Mouse (Mus musculus): ENCODE measurements around the gene Sept5. TPM values are rescaled to one million over a fixed set of nuclear protein-coding genes. Genes with fewer than 3 reads are reported as not detected.

Gene Sept5
- polyA plus RNA-seq, 1 experiment from 2014 or later, result 18.9 TPM

DNA sequence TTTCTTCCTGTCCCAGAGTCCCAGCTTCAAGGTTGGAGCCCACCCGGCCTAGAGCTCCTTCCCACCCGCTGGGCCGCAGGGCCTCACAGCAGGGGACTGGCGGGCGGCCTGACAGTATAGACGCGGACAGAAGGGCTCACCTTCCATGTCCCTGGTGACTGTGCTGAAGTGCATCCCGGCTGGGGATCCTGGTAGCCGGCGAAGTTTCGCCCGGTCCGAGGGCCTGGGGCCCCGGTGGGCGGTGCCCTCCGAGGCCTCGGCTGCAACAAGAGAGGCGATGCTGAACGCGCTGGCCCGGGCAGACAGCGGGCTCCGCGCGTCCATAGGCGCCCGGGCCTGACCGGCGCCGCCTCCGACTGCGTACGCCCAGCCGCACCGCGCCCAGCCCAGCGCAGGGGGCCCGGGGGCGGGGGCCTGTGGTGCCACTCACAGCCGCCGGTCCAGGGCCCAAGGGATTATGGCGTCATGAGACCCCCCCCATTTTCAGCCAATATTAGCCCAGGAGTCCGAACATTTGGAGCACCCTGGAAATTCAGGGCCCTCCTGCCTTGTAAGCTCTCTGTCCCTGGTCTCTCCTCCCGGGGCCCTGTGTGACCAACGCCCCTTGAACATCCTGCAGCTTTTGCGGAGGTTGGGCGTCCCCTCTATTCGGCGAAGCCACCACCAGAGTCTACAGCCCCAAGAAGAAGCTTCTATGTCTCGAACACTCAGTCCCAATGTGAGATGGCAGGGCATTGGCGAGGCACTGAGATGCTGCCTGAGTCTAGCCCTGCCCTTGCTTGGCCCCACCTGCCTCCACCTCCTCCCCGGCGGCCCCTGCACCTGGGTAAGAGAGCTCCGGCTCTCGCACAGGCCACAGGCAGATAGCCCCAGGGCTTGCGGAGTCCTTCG is 41.7 kb downstream of the Sept5 start:
- no peaks in the 10 kb centered on the region for H3K36me3 ChIP-seq (ENCODE audit: control insufficient read depth, insufficient read depth, low read length)
- H3K27ac ChIP-seq (ENCODE audit: low read length), result no peak overlapping the region
- peak overlapping the region; percentile 24 for H3K4me2 ChIP-seq (replicated peaks; ENCODE audit: low read depth, low read length)
- H3K4me1 ChIP-seq (ENCODE audit: control insufficient read depth, insufficient read depth, low read length), result peaks cover 17% of the 10 kb centered on the region; the same call in 1 of the 2 replicates
- H3K4me3 ChIP-seq (ENCODE audit: low read depth, low read length), result peak overlapping the region; percentile 24; the same call in 1 of the 2 replicates
- no peaks in the 10 kb centered on the region for H3K9me3 ChIP-seq (ENCODE audit: control insufficient read depth, low read depth, low read length)
- H3K27me3 ChIP-seq (ENCODE audit: control insufficient read depth, insufficient read depth, low read length), result peaks cover 71% of the 10 kb centered on the region
- H3K9ac ChIP-seq (replicated peaks; ENCODE audit: low read depth, low read length), result no peak overlapping the region
- ATAC-seq (ENCODE audit: insufficient number of reproducible peaks, insufficient read depth, low FRiP score, low read depth), result no peak; the same call in 1 of the 2 replicates
- 2% methylated on average over 57 of the region's 57 CpGs for WGBS

DNA sequence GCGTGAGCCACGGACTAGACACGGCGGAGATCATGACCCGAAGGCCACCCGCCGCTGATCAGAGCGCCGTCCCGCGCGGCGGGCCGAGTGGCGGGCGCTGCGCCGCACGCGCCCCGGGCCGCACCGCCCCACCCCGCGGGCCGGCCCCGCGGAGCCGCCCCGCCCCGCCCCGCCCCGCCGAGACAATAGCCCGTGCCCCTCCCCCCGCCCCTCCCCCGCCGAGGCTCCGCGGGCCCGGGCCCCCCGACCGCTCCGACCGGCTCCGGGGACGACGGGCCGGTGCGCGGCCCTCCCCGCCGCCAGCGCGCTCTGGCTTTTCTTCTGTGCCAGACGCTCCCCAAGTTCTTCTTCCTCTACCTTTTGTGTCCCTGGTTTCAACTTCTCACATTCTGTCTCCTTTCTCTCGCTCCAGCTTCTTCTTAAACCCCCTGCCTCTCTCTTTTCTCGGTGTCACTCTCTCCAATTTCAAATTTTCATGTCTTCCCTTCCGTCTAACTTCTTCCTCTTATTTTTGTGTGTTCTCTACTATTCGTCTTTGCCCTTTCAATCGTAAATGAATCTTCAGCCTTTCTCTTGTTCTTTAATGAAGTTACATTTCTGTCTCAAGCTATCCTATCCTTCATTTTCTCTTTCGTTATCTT is 42.7 kb downstream of the Sept5 start:
- Histone ChIP-seq H3K4me2 (replicated peaks; ENCODE audit: low read depth, low read length) (peak overlapping the region; percentile 71), H3K27me3 (ENCODE audit: control insufficient read depth, insufficient read depth, low read length) (peaks cover 81% of the 10 kb centered on the region), H3K27ac (ENCODE audit: low read length) (no peak overlapping the region), H3K36me3 (ENCODE audit: control insufficient read depth, insufficient read depth, low read length) (no peaks in the 10 kb centered on the region), H3K4me3 (ENCODE audit: low read depth, low read length) (peak overlapping the region; percentile 24), H3K9ac (replicated peaks; ENCODE audit: low read depth, low read length) (peak overlapping the region; percentile 26; the same call in 1 of the 2 replicates), H3K9me3 (ENCODE audit: control insufficient read depth, low read depth, low read length) (no peaks in the 10 kb centered on the region), H3K4me1 (ENCODE audit: control insufficient read depth, insufficient read depth, low read length) (peaks cover 23% of the 10 kb centered on the region; the same call in 1 of the 2 replicates)
- 2% methylated on average over 35 of the region's 62 CpGs for WGBS
- no peak for ATAC-seq (ENCODE audit: insufficient number of reproducible peaks, insufficient read depth, low FRiP score, low read depth)

DNA sequence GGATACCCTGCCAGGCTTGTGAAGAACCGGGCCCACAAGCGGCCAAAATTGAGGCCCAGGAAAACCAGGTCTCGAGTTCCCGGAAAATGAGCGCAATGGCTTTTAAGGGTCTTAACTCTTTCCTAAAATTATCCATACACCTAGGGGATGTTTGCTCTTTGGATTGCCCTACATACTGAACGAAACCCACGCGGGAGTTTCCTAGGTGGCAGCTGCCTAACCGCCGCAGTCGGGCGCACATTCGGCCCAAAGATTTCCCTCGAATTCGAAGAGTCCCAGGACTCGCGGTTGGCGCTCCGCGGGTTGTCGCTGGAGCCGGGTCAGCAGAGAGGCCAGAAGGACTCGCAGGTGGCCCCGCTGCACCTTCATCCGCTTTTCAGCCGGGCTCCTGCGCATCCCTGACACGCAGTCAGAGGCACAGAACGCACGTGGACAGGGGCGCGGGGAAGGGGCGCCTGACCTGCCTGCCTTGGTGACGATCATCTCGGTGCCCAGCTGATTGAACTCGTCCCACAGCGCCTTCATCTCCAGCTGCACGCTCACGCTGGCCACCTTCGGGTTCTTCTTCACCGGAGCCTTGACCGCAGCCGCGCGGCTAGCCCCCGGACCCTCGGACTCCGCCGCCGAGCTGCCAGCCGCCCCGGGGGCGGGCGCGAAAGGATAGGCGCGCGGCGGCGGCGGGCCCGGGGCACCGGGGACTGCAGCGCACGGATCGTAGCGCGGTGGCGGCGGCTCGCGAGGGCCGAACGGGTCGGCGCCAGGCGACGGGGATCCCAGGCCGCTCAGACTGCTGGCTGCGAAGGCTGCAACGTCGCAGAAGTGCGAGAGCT is 43.5 kb downstream of the Sept5 start:
- Histone ChIP-seq H3K4me3 (ENCODE audit: low read depth, low read length) (peak overlapping the region; percentile 24), H3K9ac (replicated peaks; ENCODE audit: low read depth, low read length) (peak overlapping the region; percentile 26; the same call in 1 of the 2 replicates), H3K27me3 (ENCODE audit: control insufficient read depth, insufficient read depth, low read length) (peaks cover 84% of the 10 kb centered on the region), H3K4me1 (ENCODE audit: control insufficient read depth, insufficient read depth, low read length) (peaks cover 22% of the 10 kb centered on the region; the same call in 1 of the 2 replicates), H3K36me3 (ENCODE audit: control insufficient read depth, insufficient read depth, low read length) (no peaks in the 10 kb centered on the region), H3K27ac (ENCODE audit: low read length) (no peak overlapping the region), H3K9me3 (ENCODE audit: control insufficient read depth, low read depth, low read length) (no peaks in the 10 kb centered on the region), H3K4me2 (replicated peaks; ENCODE audit: low read depth, low read length) (peak overlapping the region; percentile 71)
- 4% methylated on average over 73 of the region's 83 CpGs for WGBS
- no peak for ATAC-seq (ENCODE audit: insufficient number of reproducible peaks, insufficient read depth, low FRiP score, low read depth)

DNA sequence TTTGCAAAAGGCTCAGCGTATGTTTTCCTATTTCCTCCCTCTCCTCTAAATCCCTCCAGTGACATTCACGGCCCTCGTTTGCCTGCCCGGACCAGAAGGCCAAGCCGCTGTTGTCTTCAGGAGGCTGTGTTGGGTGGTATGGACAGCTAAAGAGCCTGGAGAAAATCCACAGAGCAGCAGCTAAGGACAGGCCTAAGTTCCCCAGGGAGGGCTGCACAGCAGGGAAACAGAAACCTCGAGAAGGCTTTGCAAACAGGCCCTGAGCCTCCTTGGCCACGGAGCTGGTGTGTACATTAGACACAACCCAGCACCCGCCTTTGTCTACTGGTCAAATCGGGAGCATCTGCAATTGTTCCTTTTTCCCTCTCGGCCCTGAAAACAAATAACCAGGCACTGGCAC is 44.1 kb downstream of the Sept5 start:
- Histone ChIP-seq H3K9ac (replicated peaks; ENCODE audit: low read depth, low read length) (no peak overlapping the region), H3K27me3 (ENCODE audit: control insufficient read depth, insufficient read depth, low read length) (peaks cover 84% of the 10 kb centered on the region), H3K27ac (ENCODE audit: low read length) (no peak overlapping the region)

DNA sequence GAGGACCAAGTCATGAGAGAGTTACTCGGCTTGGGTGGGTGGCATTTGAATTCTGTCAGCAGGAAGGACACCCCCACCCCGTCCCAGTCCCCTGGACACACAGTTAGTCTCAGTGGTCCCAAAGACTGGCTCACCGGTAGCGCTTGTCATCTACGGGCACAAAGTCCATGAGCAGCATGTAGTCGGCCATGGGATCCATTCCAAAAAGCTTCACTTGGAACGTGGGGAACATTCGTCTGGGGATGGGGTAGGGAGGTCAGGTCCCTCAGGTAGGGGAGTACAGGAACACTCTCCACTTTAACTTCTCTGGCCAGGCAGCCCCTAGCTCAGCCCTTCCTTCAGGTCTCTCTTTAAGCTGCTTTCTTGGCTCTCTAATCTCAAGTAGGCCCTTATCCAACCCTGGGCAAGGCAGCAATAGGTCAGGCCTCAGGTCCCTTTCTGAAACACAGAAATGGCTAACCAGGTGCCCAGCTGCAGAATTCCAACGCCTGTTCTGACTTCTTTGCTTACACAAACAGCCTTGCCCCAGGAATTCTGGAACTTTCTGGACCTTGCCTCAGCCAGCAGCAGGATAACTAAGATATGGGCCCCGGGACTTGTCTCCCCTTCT is 44.7 kb downstream of the Sept5 start:
- WGBS, result 56% methylated on average over 10 of the region's 10 CpGs
- Histone ChIP-seq H3K27ac (ENCODE audit: low read length) (no peak overlapping the region), H3K9me3 (ENCODE audit: control insufficient read depth, low read depth, low read length) (no peaks in the 10 kb centered on the region), H3K27me3 (ENCODE audit: control insufficient read depth, insufficient read depth, low read length) (peaks cover 84% of the 10 kb centered on the region), H3K4me3 (ENCODE audit: low read depth, low read length) (no peak overlapping the region), H3K4me2 (replicated peaks; ENCODE audit: low read depth, low read length) (peak overlapping the region; percentile 71; the same call in 1 of the 2 replicates), H3K9ac (replicated peaks; ENCODE audit: low read depth, low read length) (no peak overlapping the region), H3K36me3 (ENCODE audit: control insufficient read depth, insufficient read depth, low read length) (no peaks in the 10 kb centered on the region), H3K4me1 (ENCODE audit: control insufficient read depth, insufficient read depth, low read length) (peaks cover 16% of the 10 kb centered on the region; the same call in 1 of the 2 replicates)
- no peak for ATAC-seq (ENCODE audit: insufficient number of reproducible peaks, insufficient read depth, low FRiP score, low read depth)

More for the DNA sequence above, 44.1 kb downstream of the Sept5 start:
- 31% methylated on average over 10 of the region's 10 CpGs for WGBS
- H3K4me3 ChIP-seq (ENCODE audit: low read depth, low read length), result peak overlapping the region; percentile 24; the same call in 1 of the 2 replicates
- H3K36me3 ChIP-seq (ENCODE audit: control insufficient read depth, insufficient read depth, low read length), result no peaks in the 10 kb centered on the region
- peaks cover 16% of the 10 kb centered on the region; the same call in 1 of the 2 replicates for H3K4me1 ChIP-seq (ENCODE audit: control insufficient read depth, insufficient read depth, low read length)
- H3K9me3 ChIP-seq (ENCODE audit: control insufficient read depth, low read depth, low read length), result no peaks in the 10 kb centered on the region
- H3K4me2 ChIP-seq (replicated peaks; ENCODE audit: low read depth, low read length), result peak overlapping the region; percentile 71; the same call in 1 of the 2 replicates
- no peak for ATAC-seq (ENCODE audit: insufficient number of reproducible peaks, insufficient read depth, low FRiP score, low read depth)

DNA sequence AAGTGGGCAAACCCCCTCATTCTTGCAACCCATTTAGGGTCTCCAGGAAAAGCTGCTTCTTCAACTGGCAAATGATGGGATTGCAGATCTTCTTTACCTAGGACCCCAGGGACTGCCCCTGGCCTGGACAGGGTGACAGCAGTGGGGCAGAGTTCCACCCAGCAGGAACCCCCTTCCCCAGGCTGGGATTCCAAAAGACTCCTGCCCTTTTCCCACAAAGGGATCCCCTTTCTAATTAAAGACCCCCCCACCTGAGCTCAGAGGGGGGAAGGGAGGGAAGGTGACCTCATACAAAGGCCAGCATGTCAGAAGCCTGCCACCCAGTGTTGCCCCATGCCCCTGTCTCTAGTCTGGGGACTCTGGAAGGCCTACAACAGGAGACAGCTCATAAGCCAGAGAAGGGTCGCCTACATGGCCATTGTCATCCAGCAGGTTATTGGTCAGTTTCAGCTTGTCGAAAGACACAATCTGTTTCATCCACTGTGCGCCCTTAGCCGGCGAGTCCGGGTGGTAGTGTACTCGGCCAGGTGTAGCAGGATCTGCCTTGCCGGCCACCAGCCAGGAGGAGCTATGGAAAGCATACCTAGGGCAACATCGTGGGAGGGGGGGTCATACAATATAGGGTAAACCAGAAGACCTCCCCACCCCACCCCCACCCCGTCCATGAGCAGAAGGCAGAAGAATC is 45.9 kb downstream of the Sept5 start:
- Histone ChIP-seq H3K4me1 (ENCODE audit: control insufficient read depth, insufficient read depth, low read length) (peaks cover 16% of the 10 kb centered on the region; the same call in 1 of the 2 replicates), H3K9me3 (ENCODE audit: control insufficient read depth, low read depth, low read length) (no peaks in the 10 kb centered on the region), H3K4me3 (ENCODE audit: low read depth, low read length) (no peak overlapping the region), H3K4me2 (replicated peaks; ENCODE audit: low read depth, low read length) (no peak overlapping the region), H3K27ac (ENCODE audit: low read length) (no peak overlapping the region), H3K27me3 (ENCODE audit: control insufficient read depth, insufficient read depth, low read length) (peaks cover 77% of the 10 kb centered on the region), H3K36me3 (ENCODE audit: control insufficient read depth, insufficient read depth, low read length) (no peaks in the 10 kb centered on the region), H3K9ac (replicated peaks; ENCODE audit: low read depth, low read length) (no peak overlapping the region)
- WGBS, result 42% methylated on average over 10 of the region's 10 CpGs
- ATAC-seq (ENCODE audit: insufficient number of reproducible peaks, insufficient read depth, low FRiP score, low read depth), result no peak

DNA sequence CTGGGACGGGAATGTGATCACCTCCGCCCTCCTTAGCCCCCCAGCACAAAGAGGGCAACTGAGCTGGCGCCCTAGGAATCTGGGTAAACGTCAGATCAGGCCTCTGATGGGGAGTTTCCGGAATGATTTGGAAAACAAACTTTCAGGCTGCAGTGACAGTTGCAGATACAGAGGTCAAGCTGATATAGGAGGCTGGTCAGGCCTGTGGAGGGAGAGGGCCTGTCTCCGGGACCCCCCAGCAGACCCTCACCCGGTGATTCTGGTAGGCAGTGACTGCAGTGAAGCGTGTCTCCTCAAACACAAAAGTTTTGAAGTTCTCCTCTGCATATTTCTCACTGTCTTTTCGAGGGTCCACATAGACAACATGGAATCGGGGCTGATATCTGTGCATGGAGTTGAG is 46.6 kb downstream of the Sept5 start:
- 33% methylated on average over 10 of the region's 10 CpGs for WGBS
- Histone ChIP-seq H3K4me1 (ENCODE audit: control insufficient read depth, insufficient read depth, low read length) (peaks cover 16% of the 10 kb centered on the region; the same call in 1 of the 2 replicates), H3K27me3 (ENCODE audit: control insufficient read depth, insufficient read depth, low read length) (peaks cover 71% of the 10 kb centered on the region), H3K36me3 (ENCODE audit: control insufficient read depth, insufficient read depth, low read length) (no peaks in the 10 kb centered on the region), H3K4me2 (replicated peaks; ENCODE audit: low read depth, low read length) (no peak overlapping the region), H3K4me3 (ENCODE audit: low read depth, low read length) (no peak overlapping the region), H3K9me3 (ENCODE audit: control insufficient read depth, low read depth, low read length) (no peaks in the 10 kb centered on the region), H3K27ac (ENCODE audit: low read length) (no peak overlapping the region), H3K9ac (replicated peaks; ENCODE audit: low read depth, low read length) (no peak overlapping the region)
- no peak for ATAC-seq (ENCODE audit: insufficient number of reproducible peaks, insufficient read depth, low FRiP score, low read depth)
